Mouse (Mus musculus) CH12.LX (cell line): ENCODE results near the gene Cdk5. TPM values are rescaled to one million over a fixed set of nuclear protein-coding genes. Genes with fewer than 3 reads are reported as not detected.
A peak's percentile ranks its signal among the peaks of the same experiment; 100 is the strongest.

Experiments
- DNase-seq: peaks from one replicate; pipeline ENCODE4 v3.0.0-alpha.2; 2013; ENCODE audit errors: extremely low read depth
- H3K27ac ChIP-seq: 2 replicates; pipeline ENCODE4 v1.5.1; 2012; ENCODE audit warnings: low read depth, mild to moderate bottlenecking, control low read depth, moderate library complexity; ENCODE audit not compliant: insufficient read depth
- H3K27me3 ChIP-seq: replicated peaks from 2 replicates; pipeline ENCODE3; 2012; ENCODE audit warnings: inconsistent platforms
- H3K36me3 ChIP-seq, 2 experiments: replicated peaks in 1 of 2; 2 replicates each; pipeline versions ENCODE3 to v1.6.1; 2012; ENCODE audit warnings: inconsistent platforms in 1 of 2, low read length in 1 of 2, mild to moderate bottlenecking in 1 of 2, mixed read lengths in 1 of 2, moderate library complexity in 1 of 2; ENCODE audit not compliant: control insufficient read depth in 1 of 2, insufficient read depth in 1 of 2
- H3K4me1 ChIP-seq, 2 experiments: 2 replicates each; pipeline ENCODE4 v1.6.1; 2012; ENCODE audit warnings: inconsistent platforms in 1 of 2, moderate library complexity in 1 of 2; ENCODE audit not compliant: insufficient read depth in 2 of 2, control insufficient read depth in 1 of 2
- H3K4me2 ChIP-seq: 2 replicates; pipeline ENCODE4 v1.6.1; 2012; ENCODE audit warnings: low read depth, mild to moderate bottlenecking, control low read depth; ENCODE audit not compliant: poor library complexity, insufficient read depth, severe bottlenecking
- H3K4me3 ChIP-seq, 3 experiments: fragments of 150-350 bp in 1 of 3; sonication (generic) in 1 of 3; replicated peaks in 1 of 3; 2 replicates each; pipeline versions ENCODE3 to v1.5.1; 2011 to 2012; ENCODE audit warnings: low read depth in 2 of 3, low read length in 2 of 3, mild to moderate bottlenecking in 2 of 3, moderate library complexity in 2 of 3, control low read depth in 1 of 3, improper control_type of control experiment in 1 of 3, inconsistent platforms in 1 of 3, mixed read lengths in 1 of 3; ENCODE audit not compliant: poor library complexity in 1 of 3
- H3K79me2 ChIP-seq: replicated peaks from 2 replicates; pipeline ENCODE4 v1.6.1; 2012; ENCODE audit warnings: mild to moderate bottlenecking, moderate library complexity; ENCODE audit not compliant: control insufficient read depth, poor library complexity, insufficient read depth, severe bottlenecking; ENCODE audit errors: extremely low read depth
- H3K9ac ChIP-seq: 2 replicates; pipeline ENCODE4 v1.6.1; 2012; ENCODE audit warnings: low read depth, mild to moderate bottlenecking, control low read depth, moderate library complexity; ENCODE audit not compliant: insufficient read depth
- H3K9me3 ChIP-seq: replicated peaks from 2 replicates; pipeline ENCODE3; 2012; ENCODE audit warnings: low read length, inconsistent platforms, mixed read lengths
- BHLHE40 ChIP-seq: IDR thresholded peaks from 2 replicates; pipeline ENCODE4 v1.6.1; 2011; ENCODE audit warnings: mild to moderate bottlenecking, low read depth, low read length, improper control_type of control experiment
- CHD1 ChIP-seq: IDR thresholded peaks from 2 replicates; pipeline ENCODE4 v1.6.1; 2012; ENCODE audit warnings: low read depth, low read length, improper control_type of control experiment, inconsistent platforms
- CHD2 ChIP-seq: IDR thresholded peaks from 2 replicates; pipeline ENCODE4 v1.6.1; 2011; ENCODE audit warnings: low read length, improper control_type of control experiment
- CTCF ChIP-seq, 2 experiments: IDR thresholded peaks in 1 of 2; conservative IDR thresholded peaks in 1 of 2; 2 replicates each; pipeline ENCODE4 v1.5.1; 2011 to 2012; ENCODE audit warnings: low read depth in 2 of 2, low read length in 2 of 2, improper control_type of control experiment in 1 of 2, inconsistent platforms in 1 of 2, mild to moderate bottlenecking in 1 of 2, moderate library complexity in 1 of 2
- E2F4 ChIP-seq: IDR thresholded peaks from 2 replicates; pipeline ENCODE4 v1.6.1; 2011; ENCODE audit warnings: low read depth, low read length, improper control_type of control experiment; ENCODE audit not compliant: insufficient replicate concordance
- ELF1 ChIP-seq: IDR thresholded peaks from 2 replicates; pipeline ENCODE4 v1.6.1; 2014; ENCODE audit warnings: low read depth, mild to moderate bottlenecking, inconsistent platforms, low read length, improper control_type of control experiment
- EP300 ChIP-seq: IDR thresholded peaks from 2 replicates; pipeline ENCODE4 v1.6.1; 2011; ENCODE audit warnings: low read length, improper control_type of control experiment
- ETS1 ChIP-seq: conservative IDR thresholded peaks from 2 replicates; pipeline ENCODE4 v1.6.1; 2012; ENCODE audit warnings: low read depth, mild to moderate bottlenecking, inconsistent platforms, low read length, improper control_type of control experiment, moderate library complexity
- GABPA ChIP-seq: IDR thresholded peaks from 2 replicates; pipeline ENCODE4 v1.6.1; 2012; ENCODE audit warnings: low read depth, low read length, improper control_type of control experiment, inconsistent platforms; ENCODE audit not compliant: insufficient replicate concordance
- HCFC1 ChIP-seq: IDR thresholded peaks from 2 replicates; pipeline ENCODE4 v1.6.1; 2012; ENCODE audit warnings: low read depth, mild to moderate bottlenecking, inconsistent platforms, low read length, improper control_type of control experiment
- IRF4 ChIP-seq: IDR thresholded peaks from 2 replicates; pipeline ENCODE4 v1.6.1; 2014; ENCODE audit warnings: low read depth, mild to moderate bottlenecking, inconsistent platforms, low read length, improper control_type of control experiment
- JUN ChIP-seq: IDR thresholded peaks from 2 replicates; pipeline ENCODE4 v1.6.1; 2011; ENCODE audit warnings: low read depth, mild to moderate bottlenecking, low read length, improper control_type of control experiment, moderate library complexity; ENCODE audit not compliant: insufficient read depth
- JUND ChIP-seq: conservative IDR thresholded peaks from 2 replicates; pipeline ENCODE4 v1.6.1; 2011; ENCODE audit warnings: low read depth, low read length, improper control_type of control experiment
- KAT2A ChIP-seq: IDR thresholded peaks from 2 replicates; pipeline ENCODE4 v1.6.1; 2012; ENCODE audit warnings: low read length, improper control_type of control experiment, inconsistent platforms; ENCODE audit not compliant: insufficient replicate concordance
- MAFK ChIP-seq: IDR thresholded peaks from 2 replicates; pipeline ENCODE4 v1.6.1; 2011; ENCODE audit warnings: low read length, improper control_type of control experiment; ENCODE audit not compliant: insufficient replicate concordance
- MAX ChIP-seq: IDR thresholded peaks from 2 replicates; pipeline ENCODE4 v1.6.1; 2011; ENCODE audit warnings: low read length, improper control_type of control experiment
- MAZ ChIP-seq: IDR thresholded peaks from 2 replicates; pipeline ENCODE4 v1.6.1; 2012; ENCODE audit warnings: low read depth, mild to moderate bottlenecking, inconsistent platforms, low read length, improper control_type of control experiment, moderate library complexity
- MEF2A ChIP-seq: IDR thresholded peaks from 2 replicates; pipeline ENCODE4 v1.6.1; 2014; ENCODE audit warnings: low read depth, mild to moderate bottlenecking, inconsistent platforms, low read length, improper control_type of control experiment, borderline replicate concordance
- MXI1 ChIP-seq: IDR thresholded peaks from 2 replicates; pipeline ENCODE4 v1.6.1; 2011; ENCODE audit warnings: mild to moderate bottlenecking, low read depth, low read length, improper control_type of control experiment
- MYC ChIP-seq: IDR thresholded peaks from 2 replicates; pipeline ENCODE4 v1.6.1; 2011; ENCODE audit warnings: low read depth, mild to moderate bottlenecking, improper control_type of control experiment, low read length
- NELFE ChIP-seq: IDR thresholded peaks from 2 replicates; pipeline ENCODE4 v1.6.1; 2011; ENCODE audit warnings: low read depth, low read length, improper control_type of control experiment
- NRF1 ChIP-seq: IDR thresholded peaks from 2 replicates; pipeline ENCODE4 v1.6.1; 2014; ENCODE audit warnings: low read depth, mild to moderate bottlenecking, inconsistent platforms, low read length, improper control_type of control experiment, moderate library complexity
- PAX5 ChIP-seq: IDR thresholded peaks from 2 replicates; pipeline ENCODE4 v1.6.1; 2012; ENCODE audit warnings: low read length, inconsistent platforms, mixed read lengths
- POLR2A ChIP-seq: IDR thresholded peaks from 2 replicates; pipeline ENCODE4 v1.6.1; 2011; ENCODE audit warnings: low read depth, mild to moderate bottlenecking, improper control_type of control experiment, low read length
- POLR2AphosphoS2 ChIP-seq: IDR thresholded peaks from 2 replicates; pipeline ENCODE4 v1.6.1; 2011; ENCODE audit warnings: low read depth, low read length, improper control_type of control experiment
- RAD21 ChIP-seq: IDR thresholded peaks from 2 replicates; pipeline ENCODE4 v1.6.1; 2011; ENCODE audit warnings: low read depth, mild to moderate bottlenecking, low read length, improper control_type of control experiment, moderate library complexity
- RCOR1 ChIP-seq: conservative IDR thresholded peaks from 2 replicates; pipeline ENCODE4 v1.6.1; 2012; ENCODE audit warnings: low read depth, mild to moderate bottlenecking, inconsistent platforms, low read length, improper control_type of control experiment
- SIN3A ChIP-seq: IDR thresholded peaks from 2 replicates; pipeline ENCODE4 v1.6.1; 2012; ENCODE audit warnings: low read length, improper control_type of control experiment, inconsistent platforms
- SMC3 ChIP-seq: IDR thresholded peaks from 2 replicates; pipeline ENCODE4 v1.6.1; 2011; ENCODE audit warnings: low read depth, low read length, improper control_type of control experiment
- TBP ChIP-seq: conservative IDR thresholded peaks from 2 replicates; pipeline ENCODE4 v1.6.1; 2011; ENCODE audit warnings: low read depth, low read length, improper control_type of control experiment
- TCF12 ChIP-seq: IDR thresholded peaks from 2 replicates; pipeline ENCODE4 v1.6.1; 2014; ENCODE audit warnings: low read depth, mild to moderate bottlenecking, inconsistent platforms, low read length, improper control_type of control experiment
- UBTF ChIP-seq: IDR thresholded peaks from 2 replicates; pipeline ENCODE4 v1.6.1; 2012; ENCODE audit warnings: low read depth, mild to moderate bottlenecking, inconsistent platforms, low read length, improper control_type of control experiment, moderate library complexity
- USF1 ChIP-seq: IDR thresholded peaks from 2 replicates; pipeline ENCODE4 v1.6.1; 2014; ENCODE audit warnings: low read depth, mild to moderate bottlenecking, inconsistent platforms, low read length, improper control_type of control experiment
- USF2 ChIP-seq: conservative IDR thresholded peaks from 2 replicates; pipeline ENCODE4 v1.6.1; 2011; ENCODE audit warnings: low read depth, low read length, improper control_type of control experiment
- ZC3H11A ChIP-seq: IDR thresholded peaks from 2 replicates; pipeline ENCODE4 v1.6.1; 2012; ENCODE audit warnings: low read depth, mild to moderate bottlenecking, inconsistent platforms, low read length, improper control_type of control experiment
- ZKSCAN1 ChIP-seq: IDR thresholded peaks from 2 replicates; pipeline ENCODE4 v1.6.1; 2012; ENCODE audit warnings: low read depth, inconsistent platforms, low read length, improper control_type of control experiment, borderline replicate concordance
- ZMIZ1 ChIP-seq: IDR thresholded peaks from 2 replicates; pipeline ENCODE4 v1.6.1; 2012; ENCODE audit warnings: low read depth, mild to moderate bottlenecking, inconsistent platforms, low read length, improper control_type of control experiment
- ZNF384 ChIP-seq: IDR thresholded peaks from 2 replicates; pipeline ENCODE4 v1.6.1; 2012; ENCODE audit warnings: low read depth, low read length, improper control_type of control experiment, inconsistent platforms
- dilution Hi-C: fragments of 300-500 bp; cut with MboI; formaldehyde crosslinking; loops from 2 replicates; pipeline ENCODE4 v1.14.3; 2020; ENCODE audit warnings: low sequenced_read_pairs; ENCODE audit not compliant: extremely low pct_unique_long_range_greater_than_20kb, extremely low pct_ligation_motif_present
- in situ Hi-C: fragments of 300-500 bp; cut with MboI; formaldehyde crosslinking; loops from 3 replicates; pipeline ENCODE4 v1.14.3; 2019; ENCODE audit warnings: low sequenced_read_pairs, low pct_ligation_motif_present, low pct_unique_long_range_greater_than_20kb, mixed read lengths
- polyA plus RNA-seq: library from polyadenylated mRNA; unstranded; fragments of >175 nt; gene quantifications from 2 replicates; pipeline ENCODE4 v1.2.1, GENCODE M21; 2012; ENCODE audit warnings: low read depth; ENCODE audit not compliant: insufficient read length
- total RNA-seq, 2 experiments: library from RNA; depleted of rRNA; stranded (reverse); fragments of 300-350 nt in 1 of 2; fragments of >200 nt in 1 of 2; gene quantifications; 2 replicates each; pipeline ENCODE4 v1.2.3; 2012 to 2014

The Cdk5 gene
- total and polyA plus RNA-seq, 3 experiments = 7.4 to 26.6 (median 12.1) TPM

- peaks cover 8 to 22% of the 10 kb centered on the region in 2 experiments for H3K4me1 ChIP-seq
- H3K9me3 ChIP-seq = peaks cover 10% of the 10 kb centered on the region
- H3K27ac ChIP-seq = peak overlapping the region; percentile 18; the same call in 1 of the 2 replicates
These were observed 40.1 kb downstream of the Cdk5 start for GRCm38 (mm10) chr5:24383026-24383859.

GRCm38 (mm10) chr5:24381988-24382387 lies 41.3 kb downstream of the Cdk5 start:
- peaks cover 7% of the 10 kb centered on the region for H3K27me3 ChIP-seq
- no peak overlapping the region for H3K4me3 ChIP-seq
- no peak for DNase-seq
- no peak overlapping the region for H3K27ac ChIP-seq
- no peaks in the 10 kb centered on the region for H3K79me2 ChIP-seq
- H3K4me2 ChIP-seq = no peak overlapping the region
- H3K9me3 ChIP-seq = no peaks in the 10 kb centered on the region
- TF ChIP-seq BHLHE40 (no peak), SMC3 (no peak), CTCF (conservative IDR thresholded peaks at IDR 0.05 in 1 of 2, IDR thresholded peaks at IDR 0.05 in 1 of 2; ENCODE audit: low read depth in 2 of 2, low read length in 2 of 2) (no peak), UBTF (no peak), MAZ (no peak), ELF1 (no peak), MEF2A (no peak), JUN (no peak), GABPA (no peak), RCOR1 (no peak), TBP (no peak), RAD21 (no peak), IRF4 (no peak)
- H3K36me3 ChIP-seq = no peaks in the 10 kb centered on the region
- H3K4me1 ChIP-seq = peaks cover 8 to 22% of the 10 kb centered on the region in 2 experiments
- dilution Hi-C loops = no loop called here
- H3K9ac ChIP-seq = no peak overlapping the region
- in situ Hi-C loops = no loop called here

More at GRCm38 (mm10) chr5:24383026-24383859, 40.1 kb downstream of the Cdk5 start:
- Histone ChIP-seq H3K9ac (peak overlapping the region; percentile 61), H3K4me2 (peak overlapping the region; percentile 76), H3K79me2 (no peaks in the 10 kb centered on the region), H3K36me3 (no peaks in the 10 kb centered on the region), H3K4me3 (peak overlapping the region; percentile 68 to 83 (median 78)), H3K27me3 (peaks cover 2% of the 10 kb centered on the region)
- peak; percentile 99 for DNase-seq
- dilution Hi-C loops = no loop called here
- in situ Hi-C loops = no loop called here
- peak; percentile 44; the same call in 1 of the 2 replicates for TF ChIP-seq MEF2A
- 0 out of 2 replicates have a peak, but pooled peaks have one; percentile 21 for TF ChIP-seq ELF1
- no peak for TF ChIP-seq ZC3H11A
- TF ChIP-seq CHD2 = no peak
- TF ChIP-seq ZMIZ1 = no peak; the same call in 1 of the 2 replicates
- no peak for TF ChIP-seq KAT2A
- no peak for TF ChIP-seq ZNF384
- no peak for TF ChIP-seq UBTF
- peak; percentile 45; the same call in 1 of the 2 replicates for TF ChIP-seq TBP
- no peak for TF ChIP-seq ZKSCAN1
- TF ChIP-seq SMC3 = peak; percentile 15
- TF ChIP-seq TCF12 = 0 out of 2 replicates have a peak, but pooled peaks have one; percentile 66
- TF ChIP-seq RCOR1 = no peak
- TF ChIP-seq SIN3A = peak; percentile 87; the same call in 1 of the 2 replicates
- TF ChIP-seq MAX = peak; percentile 35; the same call in 1 of the 2 replicates
- peak; percentile 43; the same call in 1 of the 2 replicates for TF ChIP-seq IRF4
- peak; percentile 38 for TF ChIP-seq ETS1
- TF ChIP-seq NELFE = no peak
- TF ChIP-seq HCFC1 = peak; percentile 74
- no peak for TF ChIP-seq USF2
- TF ChIP-seq POLR2AphosphoS2 = no peak
- TF ChIP-seq MXI1 = peak; percentile 96
- TF ChIP-seq USF1 = no peak
- peak; percentile 66; the same call in 1 of the 2 replicates for TF ChIP-seq MYC
- no peak for TF ChIP-seq GABPA
- no peak; the same call in 1 of the 2 replicates for TF ChIP-seq RAD21
- no peak for TF ChIP-seq PAX5
- TF ChIP-seq EP300 = no peak
- no peak for TF ChIP-seq MAFK
- peak; percentile 77 for TF ChIP-seq JUND
- TF ChIP-seq MAZ = no peak
- TF ChIP-seq NRF1 = no peak
- TF ChIP-seq BHLHE40 = peak; percentile 81
- TF ChIP-seq JUN = peak; percentile 80
- TF ChIP-seq POLR2A = peak; percentile 64
- no peak for TF ChIP-seq CHD1
- no peak for TF ChIP-seq E2F4
- TF ChIP-seq CTCF (conservative IDR thresholded peaks at IDR 0.05 in 1 of 2, IDR thresholded peaks at IDR 0.05 in 1 of 2; ENCODE audit: low read depth in 2 of 2, low read length in 2 of 2) = peak; percentile 10 to 76; a peak in 2 of 4 replicates
